Mouse (Mus musculus) gastrocnemius, postnatal 10 days (tissue): ENCODE measurements around the gene Chmp5. TPM values are rescaled to one million over a fixed set of nuclear protein-coding genes. Genes with fewer than 3 reads are reported as not detected.

Experiments
- DNase-seq: peaks from one replicate; pipeline ENCODE4 v3.0.0; 2021; ENCODE audit warnings: mixed read lengths
- total RNA-seq, 2 experiments: library from RNA; stranded (reverse); gene quantifications; 2 replicates each; pipeline ENCODE4 v1.2.3; 2021

Gene Chmp5
- total RNA-seq, 2 experiments from 2014 or later = 33.0 to 33.9 TPM

GRCm38 (mm10) chr4:40946516-40947121, 1.6 kb upstream of the Chmp5 start:
- DNase-seq = no peak

GRCm38 (mm10) chr4:40947565-40948159, 545 bp upstream of the Chmp5 start:
- DNase-seq = no peak

- DNase-seq = no peak
Measured at GRCm38 (mm10) chr4:40953521-40953920, 5.3 kb downstream of the Chmp5 start.

DNA sequence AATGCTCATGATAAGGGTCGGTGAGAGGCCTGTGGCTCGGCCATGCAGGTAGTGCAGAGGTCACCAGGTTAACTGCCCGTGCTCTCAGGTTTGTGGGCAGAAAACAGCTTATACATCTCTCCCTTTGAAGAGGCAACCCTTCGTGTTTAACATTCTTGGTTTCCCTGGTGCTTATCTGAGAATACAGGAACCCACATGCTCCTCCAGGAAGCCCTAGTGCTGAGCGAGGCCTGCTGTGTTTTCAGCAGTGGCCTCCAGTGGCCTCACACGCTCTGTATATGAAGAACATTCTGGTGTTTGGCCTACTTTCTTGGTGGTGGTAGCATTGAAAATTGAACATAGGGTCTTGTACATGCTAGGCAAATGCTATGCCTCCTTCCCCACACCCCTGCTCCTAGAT, 7.7 kb downstream of the Chmp5 start:
- DNase-seq = no peak

- DNase-seq = no peak
Measured at GRCm38 (mm10) chr4:40963536-40963935, 15.3 kb downstream of the Chmp5 start.

DNA sequence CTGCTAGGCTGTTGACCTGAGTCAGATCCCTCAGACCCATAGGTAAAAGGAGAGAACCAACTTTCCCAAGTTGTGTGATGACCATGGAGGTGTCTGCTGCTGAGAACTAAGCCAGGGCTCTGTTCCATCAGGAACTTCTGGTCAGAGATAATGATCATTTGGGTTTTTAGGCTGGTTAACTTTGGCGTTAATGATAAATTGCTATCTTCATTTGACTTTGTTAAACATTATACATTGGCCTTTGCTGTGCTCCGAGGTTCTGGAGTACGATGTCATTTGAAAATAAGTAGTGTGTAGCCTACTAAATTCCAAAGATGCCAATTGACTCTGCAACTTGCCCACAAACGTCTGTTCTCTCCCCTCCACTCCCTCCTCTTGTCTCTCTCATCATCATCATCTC, 21.0 kb downstream of the Chmp5 start:
- DNase-seq = no peak

DNA sequence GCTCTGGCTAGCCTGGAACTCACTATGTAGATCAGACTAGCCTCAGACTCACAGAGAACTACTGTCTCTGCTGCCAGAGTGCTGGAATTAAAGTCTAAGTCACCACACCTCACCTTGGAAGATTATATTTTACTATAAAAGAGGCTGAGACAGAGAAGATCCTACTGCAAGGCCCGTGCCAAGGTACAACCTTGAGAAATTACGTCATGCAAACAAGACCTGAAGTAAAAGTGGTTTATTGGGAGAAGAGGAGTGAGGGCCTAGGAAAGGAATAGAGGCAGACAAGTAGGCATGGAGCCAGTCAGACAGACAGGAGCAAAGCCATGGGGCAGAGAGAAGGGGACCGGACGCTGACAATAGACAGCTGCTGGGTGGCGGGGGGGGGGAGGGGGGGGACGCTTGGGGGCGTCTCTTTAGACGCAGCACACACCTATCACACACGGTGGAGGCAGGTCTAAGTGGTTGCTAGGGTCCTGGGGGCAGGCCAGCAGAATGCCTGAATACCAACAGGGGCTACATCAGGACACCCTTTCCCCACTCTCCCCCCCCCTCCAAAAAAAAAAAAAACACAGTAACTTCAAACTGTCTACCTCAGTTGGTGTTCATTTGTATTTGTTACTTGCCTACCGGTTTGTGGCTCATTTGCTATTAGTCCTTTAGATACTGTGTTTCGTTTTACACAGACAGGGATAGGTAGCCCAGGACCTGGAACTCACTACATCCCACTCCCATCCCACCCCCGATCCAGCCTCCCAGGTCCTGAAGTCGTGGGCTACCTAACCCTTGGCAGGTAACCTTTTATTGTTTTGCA, 21.8 kb downstream of the Chmp5 start:
- DNase-seq = no peak

DNA sequence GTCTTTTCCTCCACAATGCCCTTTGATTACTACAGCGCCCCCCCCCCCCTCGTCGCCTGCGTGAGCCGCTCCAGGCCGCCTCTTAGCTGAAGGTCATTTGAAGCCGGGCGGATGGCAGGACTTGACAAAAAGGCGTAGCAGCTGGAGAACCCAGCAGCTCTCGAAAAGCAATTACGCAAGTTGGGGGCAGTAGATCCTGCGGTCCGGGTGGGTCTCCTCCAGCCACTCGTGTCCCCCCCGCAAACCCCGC, 22.3 kb downstream of the Chmp5 start:
- no peak for DNase-seq

DNA sequence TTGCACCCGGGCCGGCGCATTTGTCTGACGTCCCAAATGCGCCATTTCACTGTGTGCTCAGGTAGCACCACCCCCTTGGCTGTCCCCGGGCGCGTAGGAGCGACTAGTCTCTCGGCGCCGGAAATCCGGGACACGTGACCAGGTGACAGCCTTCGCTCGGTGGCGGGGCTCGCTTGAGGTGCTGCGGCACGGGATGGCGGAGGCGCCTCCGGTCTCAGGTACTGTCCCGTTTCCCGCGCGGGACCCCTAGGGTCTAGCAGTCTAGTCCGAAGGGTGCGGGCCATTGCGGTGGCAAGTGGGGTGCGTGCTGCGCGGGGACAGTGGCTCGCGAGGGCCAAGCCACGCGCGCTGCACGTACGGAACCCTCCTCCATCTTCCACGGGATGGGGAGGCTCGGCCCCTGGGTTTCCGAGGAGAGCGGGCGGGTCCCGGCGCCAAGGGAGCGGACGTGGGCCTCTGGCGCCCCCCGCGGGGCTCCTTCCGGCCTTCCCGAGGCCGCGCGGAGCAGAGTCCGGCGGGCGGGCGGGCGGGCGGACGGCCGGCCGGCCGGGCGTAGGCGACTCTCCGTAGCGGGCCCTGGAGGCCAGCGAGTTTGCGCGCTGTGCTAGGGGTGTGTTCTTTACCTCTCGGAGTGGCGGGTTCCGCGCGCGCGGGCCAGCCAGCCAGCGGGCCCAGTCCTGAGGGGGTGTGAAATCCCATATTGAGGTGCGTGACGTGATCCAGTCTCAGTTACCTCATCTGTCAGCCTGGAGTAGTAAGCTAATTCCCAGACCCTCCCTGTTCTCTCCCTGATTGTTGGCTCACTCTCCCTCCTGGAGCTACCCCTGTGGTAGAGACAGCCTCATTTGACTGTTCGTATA, 22.9 kb downstream of the Chmp5 start, which contains the start of gene Nfx1:
Gene Nfx1 (plus strand): TSS at position 65 of the 860 bp plus-strand sequence.
- DNase-seq = peak; percentile 94

DNA sequence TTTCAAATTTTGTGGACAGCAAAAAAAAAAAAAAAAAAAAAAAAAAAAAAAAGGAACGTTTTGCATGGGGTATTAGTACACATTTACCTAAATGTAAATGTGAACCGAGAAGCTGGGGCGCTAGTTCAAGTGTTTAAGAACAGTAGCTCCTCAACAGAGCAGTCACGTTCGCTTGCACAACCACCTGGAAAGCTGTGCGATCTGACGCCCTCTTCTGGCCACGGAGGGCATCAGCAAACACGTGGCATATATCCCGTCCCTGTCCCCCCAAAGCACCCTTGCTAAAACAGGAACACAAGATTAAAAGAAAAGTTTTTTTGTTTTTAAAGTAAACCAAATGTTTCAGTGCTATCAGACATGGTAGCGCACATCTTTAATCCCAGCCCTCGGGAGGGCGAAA, 23.5 kb downstream of the Chmp5 start:
- peak; percentile 39 for DNase-seq

- DNase-seq = no peak
Measured at GRCm38 (mm10) chr4:40974011-40974410, 25.8 kb downstream of the Chmp5 start.

- DNase-seq = no peak
Measured at GRCm38 (mm10) chr4:40975678-40976077, 27.5 kb downstream of the Chmp5 start.

GRCm38 (mm10) chr4:40976651-40977050, 28.4 kb downstream of the Chmp5 start:
- no peak for DNase-seq

DNA sequence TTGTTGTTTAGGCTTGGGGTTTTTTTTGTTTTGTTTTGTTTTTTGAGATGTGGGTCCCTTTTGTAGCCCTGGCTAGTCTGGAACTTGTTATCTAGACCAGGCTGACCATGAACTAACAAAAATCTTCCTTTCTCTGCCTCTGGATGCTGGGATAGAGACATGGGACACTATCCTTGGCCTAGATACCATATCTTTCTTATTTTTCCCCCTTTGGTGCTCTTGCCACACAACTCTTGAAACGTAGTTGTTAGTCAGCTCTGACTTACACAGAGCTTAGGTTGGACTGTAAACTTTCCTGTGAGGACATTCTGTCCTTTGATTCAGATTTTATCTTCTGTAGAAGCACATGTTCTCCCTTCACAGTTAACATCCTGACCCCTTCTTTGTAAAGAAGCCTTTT, 31.2 kb downstream of the Chmp5 start:
- no peak for DNase-seq

DNA sequence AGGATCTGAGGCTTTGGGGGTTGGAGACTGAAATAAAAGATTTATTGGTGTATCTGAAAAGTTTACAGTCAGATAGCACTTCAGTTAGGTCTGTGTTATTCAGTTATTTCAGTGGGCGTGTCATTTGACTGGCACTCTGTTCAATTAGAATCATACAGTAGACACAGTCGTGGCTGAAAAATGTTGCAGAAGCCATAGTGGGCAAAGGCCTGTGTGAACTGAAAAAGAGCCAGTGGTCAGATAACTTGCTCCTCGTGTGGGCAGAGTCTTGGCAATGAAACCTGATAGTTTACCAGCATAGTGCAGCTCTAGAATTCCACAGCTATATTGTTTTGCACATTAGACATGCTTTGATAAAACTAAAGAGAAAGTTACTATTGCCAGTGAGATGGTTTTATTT, 34.3 kb downstream of the Chmp5 start:
- no peak for DNase-seq

DNA sequence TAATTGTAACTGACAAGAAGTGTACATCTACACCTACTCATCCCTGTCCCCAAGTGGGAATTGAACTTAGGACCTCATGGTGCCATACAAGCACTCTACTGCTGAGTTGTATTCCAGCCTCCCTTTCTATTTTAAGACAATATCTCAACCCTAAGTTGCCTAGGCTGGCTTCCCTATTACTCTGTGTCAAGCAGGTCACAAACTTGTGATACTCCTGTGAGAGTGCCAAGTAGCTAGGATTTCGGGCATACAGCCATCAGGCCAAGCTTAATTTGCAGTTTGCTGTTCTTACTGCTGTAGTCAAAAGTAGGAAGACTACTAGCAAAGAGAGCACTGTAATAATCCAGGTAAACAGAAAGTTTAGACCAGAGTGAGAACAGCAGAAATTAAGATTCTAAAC, 35.5 kb downstream of the Chmp5 start:
- peak; percentile 47 for DNase-seq

DNA sequence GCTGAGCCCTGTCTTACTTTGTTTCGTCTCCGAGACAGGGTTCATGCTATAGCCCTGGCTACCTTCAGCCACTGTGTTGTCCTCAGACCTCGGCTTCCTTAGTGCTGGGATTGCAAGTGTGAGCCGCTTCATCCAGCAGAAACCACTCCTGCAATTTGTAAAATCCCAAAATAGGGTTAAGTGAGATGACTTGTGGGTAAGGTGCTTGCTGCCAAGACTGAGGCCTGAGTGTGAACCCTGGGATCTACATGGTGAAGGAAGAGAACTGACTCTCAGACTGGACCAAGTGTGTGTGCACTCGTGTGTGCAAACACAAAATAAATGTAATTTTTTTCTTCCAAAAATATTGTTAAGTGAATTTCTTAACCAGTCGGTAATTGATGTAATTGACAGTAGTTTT, 41.4 kb downstream of the Chmp5 start:
- no peak for DNase-seq

GRCm38 (mm10) chr4:40996302-40996701, 48.1 kb downstream of the Chmp5 start:
- no peak for DNase-seq

- no peak for DNase-seq
Measured at GRCm38 (mm10) chr4:40997916-40998315, 49.7 kb downstream of the Chmp5 start.

DNA sequence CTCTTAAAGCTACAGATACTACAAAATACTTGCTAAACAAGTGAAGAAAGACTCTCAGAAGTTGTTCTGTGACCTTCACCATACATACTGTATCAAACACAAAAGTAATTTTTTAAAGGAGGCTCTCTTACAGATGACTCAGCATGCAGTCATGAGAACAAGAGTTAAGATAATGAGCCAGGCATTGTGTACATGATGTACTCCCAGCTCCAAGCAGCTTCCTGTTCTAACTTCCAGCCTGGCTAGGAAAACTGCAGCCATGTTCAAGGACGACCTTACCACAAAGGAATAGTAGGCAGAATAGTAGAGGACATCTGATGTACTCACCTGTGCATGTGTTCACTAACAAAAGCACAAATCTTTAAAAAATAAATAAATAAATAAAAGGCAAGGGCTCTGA, 52.1 kb downstream of the Chmp5 start:
- no peak for DNase-seq

DNA sequence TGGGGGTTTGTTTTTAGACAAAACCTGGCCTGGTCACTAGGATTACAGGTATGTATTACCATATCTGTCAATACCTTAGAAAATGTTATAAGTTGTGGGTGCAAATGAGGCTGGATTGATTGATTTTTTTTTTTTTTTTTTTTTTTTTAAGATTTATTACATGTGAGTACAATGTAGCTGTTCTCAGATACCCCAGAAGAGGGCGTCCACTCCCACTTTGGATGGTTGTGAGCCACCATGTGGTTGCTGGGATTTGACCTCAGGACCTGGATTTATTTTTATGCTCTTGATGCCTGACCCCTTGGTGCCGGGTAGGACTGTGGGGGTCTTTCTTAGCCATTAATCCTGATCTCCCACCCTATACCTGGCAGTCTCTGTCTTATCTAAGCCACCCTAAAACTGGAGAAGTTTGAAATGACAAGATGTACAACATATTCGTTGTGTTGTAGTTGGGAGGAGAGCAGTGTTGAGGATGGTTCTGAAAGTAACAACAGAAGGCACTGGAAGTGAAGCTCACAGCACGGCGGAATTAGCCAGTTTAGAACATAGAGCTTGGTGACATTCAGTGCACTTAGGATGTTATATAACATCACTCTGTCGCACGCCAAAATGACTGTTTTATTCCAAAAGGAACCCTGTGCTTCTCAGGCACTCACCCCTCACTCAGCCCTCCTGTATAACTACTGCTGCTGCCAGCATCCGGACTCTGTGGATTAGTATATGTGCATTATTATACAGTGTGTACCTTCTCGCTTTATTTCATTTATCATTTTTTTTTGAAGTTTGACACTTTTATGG, 52.8 kb downstream of the Chmp5 start:
- no peak for DNase-seq

- DNase-seq = no peak
Measured at GRCm38 (mm10) chr4:41013351-41013750, 65.1 kb downstream of the Chmp5 start.
